Mouse (Mus musculus) heart, postnatal 0 days (tissue): Measurements from ENCODE around the gene Slc7a8.

Experiments used
- CTCF ChIP-seq: IDR thresholded peaks from 2 replicates; pipeline ENCODE4 v1.5.1; 2016; ENCODE audit warnings: antibody characterized with exemption, control low read depth, low read depth
- EP300 ChIP-seq: IDR thresholded peaks from 2 replicates; pipeline ENCODE4 v1.6.1; 2016; ENCODE audit warnings: antibody characterized with exemption, low read depth

DNA sequence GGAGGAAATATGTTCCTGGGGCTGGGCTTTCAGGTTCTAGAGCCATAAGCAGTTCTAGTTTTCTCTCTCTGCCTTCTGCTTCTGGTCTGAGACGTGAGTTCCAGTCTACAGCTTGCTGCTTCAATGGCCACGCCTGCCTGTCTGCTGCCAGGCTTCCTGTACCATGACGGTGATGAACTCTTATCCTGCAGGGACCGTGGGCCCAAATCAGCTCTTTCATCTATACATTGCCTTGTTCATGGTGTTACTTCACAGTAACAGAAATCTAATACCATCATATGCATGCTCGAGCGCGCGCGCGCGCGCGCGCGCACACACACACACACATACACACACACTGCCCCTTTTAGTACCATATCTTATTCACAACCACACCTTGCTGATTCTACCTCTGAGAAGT lies 15.0 kb upstream of the Slc7a8 start:
- TF ChIP-seq CTCF (no peak), EP300 (no peak)
